Mouse (Mus musculus): ENCODE results near the gene Scube3. TPM values are rescaled to one million over a fixed set of nuclear protein-coding genes. Genes with fewer than 3 reads are reported as not detected.

Scube3 gene
- polyA plus RNA-seq, 1 experiment from 2014 or later, result 4.6 TPM

DNA sequence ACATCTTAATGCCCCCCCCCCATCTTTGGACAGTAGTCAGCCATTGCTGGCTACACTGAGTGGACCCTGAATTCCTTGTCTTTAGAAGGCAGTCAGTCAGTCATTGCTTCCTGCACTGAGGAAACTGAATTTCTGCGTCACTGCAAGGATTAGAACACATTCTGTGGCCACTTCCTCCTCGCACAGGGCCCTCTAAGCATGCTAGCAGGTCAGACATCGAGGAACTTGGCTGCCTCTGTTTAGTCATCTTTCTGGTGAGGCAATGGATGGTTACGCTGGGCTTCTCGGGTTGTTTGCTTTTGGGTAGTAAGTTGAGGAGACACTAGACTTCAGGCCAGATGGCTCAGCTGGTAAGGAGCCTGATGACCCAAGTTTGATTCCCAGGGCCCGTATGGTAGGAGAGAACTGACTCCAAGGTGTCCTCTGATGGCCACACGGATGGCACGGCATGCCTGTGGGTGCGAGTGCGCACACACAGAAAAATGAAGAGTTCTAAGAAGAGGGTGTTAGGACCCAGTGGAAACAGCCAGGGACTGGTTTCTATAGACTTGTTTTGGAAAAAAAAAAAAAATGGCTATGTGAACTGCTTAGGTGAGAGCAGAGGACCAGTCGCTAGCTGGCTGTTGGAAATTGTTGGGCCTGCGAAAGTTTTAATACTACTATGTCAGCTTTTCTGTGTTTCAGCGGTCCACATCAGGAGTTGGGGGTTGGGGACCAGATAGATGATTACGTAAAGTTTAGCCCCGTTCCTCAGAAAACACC lies 39.0 kb downstream of the Scube3 start:
- Histone ChIP-seq H3K4me1 (peaks cover 67% of the 10 kb centered on the region), H3K9ac (replicated peaks) (no peak overlapping the region), H3K27me3 (replicated peaks) (no peaks in the 10 kb centered on the region), H3K4me2 (no peak overlapping the region), H3K36me3 (no peaks in the 10 kb centered on the region), H3K9me3 (replicated peaks) (no peaks in the 10 kb centered on the region), H3K27ac (replicated peaks) (no peak overlapping the region), H3K4me3 (replicated peaks) (no peak overlapping the region)
- WGBS, result 86% methylated on average over 15 of the region's 15 CpGs
- no peak for ATAC-seq (ENCODE audit: low FRiP score)

- Histone ChIP-seq H3K9ac (replicated peaks) (no peak overlapping the region), H3K4me3 (replicated peaks) (no peak overlapping the region), H3K4me2 (no peak overlapping the region), H3K4me1 (peaks cover 34% of the 10 kb centered on the region), H3K36me3 (peaks cover 6% of the 10 kb centered on the region; the same call in 1 of the 2 replicates), H3K27me3 (replicated peaks) (no peaks in the 10 kb centered on the region), H3K9me3 (replicated peaks) (no peaks in the 10 kb centered on the region), H3K27ac (replicated peaks) (0 out of 2 replicates have a peak overlapping the region, but pooled peaks have one; percentile 3)
- ATAC-seq (ENCODE audit: low FRiP score), result no peak
- 80% methylated on average over 7 of the region's 7 CpGs for WGBS
Observed at GRCm38 (mm10) chr17:28184971-28185638, 43.2 kb downstream of the Scube3 start.

DNA sequence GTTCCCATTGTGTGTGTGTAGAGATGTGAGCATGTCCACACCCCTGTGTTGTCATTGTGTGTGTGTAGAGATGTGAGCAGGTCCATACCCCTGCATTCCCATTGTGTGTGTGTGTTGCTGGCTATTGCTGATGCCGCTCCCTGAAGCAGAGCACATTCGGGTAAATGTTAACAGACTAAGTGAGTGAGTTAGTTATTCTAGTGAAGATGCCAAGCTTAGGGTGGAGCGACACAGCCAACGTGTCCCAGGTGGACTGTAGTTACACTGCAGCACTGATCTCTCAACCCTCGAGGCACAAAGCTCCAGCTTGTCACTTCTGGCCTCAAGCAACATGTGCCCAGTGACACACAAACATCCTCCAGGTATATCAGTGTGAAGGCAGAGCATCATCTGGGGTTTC lies 46.4 kb downstream of the Scube3 start:
- H3K9ac ChIP-seq (replicated peaks), result no peak overlapping the region
- H3K4me3 ChIP-seq (replicated peaks), result no peak overlapping the region
- WGBS, result 88% methylated on average over 5 of the region's 5 CpGs
- H3K27me3 ChIP-seq (replicated peaks), result no peaks in the 10 kb centered on the region
- ATAC-seq (ENCODE audit: low FRiP score), result no peak
- peaks cover 32% of the 10 kb centered on the region for H3K36me3 ChIP-seq
- H3K4me2 ChIP-seq, result no peak overlapping the region
- H3K4me1 ChIP-seq, result peaks cover 10% of the 10 kb centered on the region
- no peak overlapping the region for H3K27ac ChIP-seq (replicated peaks)
- H3K9me3 ChIP-seq (replicated peaks), result no peaks in the 10 kb centered on the region

GRCm38 (mm10) chr17:28192754-28193153 lies 50.8 kb downstream of the Scube3 start:
- H3K27me3 ChIP-seq (replicated peaks), result no peaks in the 10 kb centered on the region
- no peaks in the 10 kb centered on the region for H3K9me3 ChIP-seq (replicated peaks)
- no peak overlapping the region for H3K4me3 ChIP-seq (replicated peaks)
- peaks cover 63% of the 10 kb centered on the region for H3K36me3 ChIP-seq
- H3K4me1 ChIP-seq, result no peaks in the 10 kb centered on the region
- WGBS, result 77% methylated on average over 1 of the region's 1 CpGs
- ATAC-seq (ENCODE audit: low FRiP score), result no peak
- H3K4me2 ChIP-seq, result no peak overlapping the region
- H3K9ac ChIP-seq (replicated peaks), result no peak overlapping the region
- H3K27ac ChIP-seq (replicated peaks), result no peak overlapping the region

DNA sequence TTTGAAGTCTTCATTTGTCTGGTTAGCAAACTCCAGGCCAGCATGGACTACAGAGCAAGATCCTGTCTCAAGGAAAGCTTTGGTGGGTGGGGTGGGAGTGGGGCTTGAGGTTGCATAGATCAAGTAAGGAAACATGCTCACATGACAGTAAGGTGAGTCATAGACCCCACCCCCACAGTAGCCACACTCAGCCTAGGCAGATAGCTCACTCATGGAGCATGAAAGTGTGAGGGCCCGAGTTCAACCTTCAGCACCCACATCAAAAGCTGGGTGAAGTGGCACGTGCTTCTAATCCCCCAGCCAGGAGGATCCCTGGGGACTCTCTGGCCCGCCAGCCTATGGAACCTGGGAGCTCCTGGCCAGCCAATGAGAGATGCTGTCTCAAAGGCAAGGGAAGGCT lies 51.6 kb downstream of the Scube3 start:
- no peak overlapping the region for H3K9ac ChIP-seq (replicated peaks)
- H3K9me3 ChIP-seq (replicated peaks), result no peaks in the 10 kb centered on the region
- peaks cover 71% of the 10 kb centered on the region for H3K36me3 ChIP-seq
- H3K4me1 ChIP-seq, result no peaks in the 10 kb centered on the region
- no peak overlapping the region for H3K4me2 ChIP-seq
- H3K27ac ChIP-seq (replicated peaks), result no peak overlapping the region
- H3K4me3 ChIP-seq (replicated peaks), result no peak overlapping the region
- no peaks in the 10 kb centered on the region for H3K27me3 ChIP-seq (replicated peaks)
- no peak for ATAC-seq (ENCODE audit: low FRiP score)
- 91% methylated on average over 3 of the region's 3 CpGs for WGBS

GRCm38 (mm10) chr17:28195033-28195432 lies 53.1 kb downstream of the Scube3 start:
- H3K9me3 ChIP-seq (replicated peaks), result no peaks in the 10 kb centered on the region
- no peaks in the 10 kb centered on the region for H3K4me1 ChIP-seq
- no peak for ATAC-seq (ENCODE audit: low FRiP score)
- H3K27ac ChIP-seq (replicated peaks), result no peak overlapping the region
- WGBS, result 91% methylated on average over 10 of the region's 10 CpGs
- H3K36me3 ChIP-seq, result peaks cover 75% of the 10 kb centered on the region
- H3K9ac ChIP-seq (replicated peaks), result no peak overlapping the region
- no peaks in the 10 kb centered on the region for H3K27me3 ChIP-seq (replicated peaks)
- H3K4me2 ChIP-seq, result no peak overlapping the region
- H3K4me3 ChIP-seq (replicated peaks), result no peak overlapping the region

GRCm38 (mm10) chr17:28197646-28198045 lies 55.7 kb downstream of the Scube3 start:
- Histone ChIP-seq H3K36me3 (peaks cover 81% of the 10 kb centered on the region), H3K27me3 (replicated peaks) (no peaks in the 10 kb centered on the region), H3K4me1 (no peaks in the 10 kb centered on the region), H3K9me3 (replicated peaks) (no peaks in the 10 kb centered on the region), H3K9ac (replicated peaks) (no peak overlapping the region), H3K4me2 (no peak overlapping the region), H3K4me3 (replicated peaks) (no peak overlapping the region), H3K27ac (replicated peaks) (no peak overlapping the region)
- 74% methylated on average over 18 of the region's 18 CpGs for WGBS
- no peak for ATAC-seq (ENCODE audit: low FRiP score)

GRCm38 (mm10) chr17:28201982-28202381 lies 60.0 kb downstream of the Scube3 start:
- peaks cover 63% of the 10 kb centered on the region for H3K36me3 ChIP-seq

GRCm38 (mm10) chr17:28204052-28204720 lies 62.2 kb downstream of the Scube3 start:
- Histone ChIP-seq H3K9ac (replicated peaks) (no peak overlapping the region), H3K4me2 (no peak overlapping the region), H3K27ac (replicated peaks) (no peak overlapping the region), H3K9me3 (replicated peaks) (no peaks in the 10 kb centered on the region), H3K27me3 (replicated peaks) (no peaks in the 10 kb centered on the region), H3K4me3 (replicated peaks) (no peak overlapping the region), H3K36me3 (peaks cover 44% of the 10 kb centered on the region), H3K4me1 (peaks cover 9% of the 10 kb centered on the region)
- no peak for ATAC-seq (ENCODE audit: low FRiP score)
- 38% methylated on average over 14 of the region's 14 CpGs for WGBS

More at GRCm38 (mm10) chr17:28201982-28202381, 60.0 kb downstream of the Scube3 start:
- no peaks in the 10 kb centered on the region for H3K27me3 ChIP-seq (replicated peaks)
- no peak overlapping the region for H3K9ac ChIP-seq (replicated peaks)
- H3K4me1 ChIP-seq, result no peaks in the 10 kb centered on the region; the same call in 1 of the 2 replicates
- H3K27ac ChIP-seq (replicated peaks), result no peak overlapping the region
- WGBS, result 72% methylated on average over 14 of the region's 14 CpGs
- no peak for ATAC-seq (ENCODE audit: low FRiP score)
- no peaks in the 10 kb centered on the region for H3K9me3 ChIP-seq (replicated peaks)
- H3K4me2 ChIP-seq, result no peak overlapping the region
- H3K4me3 ChIP-seq (replicated peaks), result no peak overlapping the region

DNA sequence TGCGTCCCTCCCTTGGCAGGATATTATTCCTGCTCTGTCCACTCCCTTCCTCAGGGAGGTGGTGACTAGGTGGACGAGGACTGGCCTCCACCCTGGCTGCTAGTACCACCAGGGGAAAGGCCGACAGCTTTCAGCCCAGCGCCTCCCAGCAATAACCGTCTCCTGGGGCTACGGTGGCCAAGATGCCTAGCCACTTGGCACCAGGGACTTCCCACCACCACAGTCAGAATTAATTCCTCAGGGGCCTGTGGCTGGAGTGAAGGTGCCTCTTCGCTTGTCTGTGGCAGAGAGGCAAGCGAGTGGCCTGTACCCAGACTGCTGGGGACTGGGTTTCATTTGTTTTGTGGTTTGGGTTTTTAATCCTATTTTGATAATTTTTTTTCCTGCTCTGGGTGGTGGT lies 63.5 kb downstream of the Scube3 start:
- Histone ChIP-seq H3K4me2 (no peak overlapping the region), H3K4me1 (peaks cover 9% of the 10 kb centered on the region), H3K9ac (replicated peaks) (no peak overlapping the region), H3K4me3 (replicated peaks) (no peak overlapping the region), H3K36me3 (peaks cover 35% of the 10 kb centered on the region), H3K27me3 (replicated peaks) (no peaks in the 10 kb centered on the region), H3K9me3 (replicated peaks) (no peaks in the 10 kb centered on the region), H3K27ac (replicated peaks) (no peak overlapping the region)
- no peak for ATAC-seq (ENCODE audit: low FRiP score)
- WGBS, result 91% methylated on average over 8 of the region's 8 CpGs

GRCm38 (mm10) chr17:28207092-28207491 lies 65.2 kb downstream of the Scube3 start:
- no peaks in the 10 kb centered on the region for H3K27me3 ChIP-seq (replicated peaks)
- H3K4me1 ChIP-seq, result peaks cover 9% of the 10 kb centered on the region
- 79% methylated on average over 8 of the region's 8 CpGs for WGBS
- H3K36me3 ChIP-seq, result peaks cover 18% of the 10 kb centered on the region
- H3K27ac ChIP-seq (replicated peaks), result peak overlapping the region; percentile 64
- H3K4me3 ChIP-seq (replicated peaks), result no peak overlapping the region
- H3K9ac ChIP-seq (replicated peaks), result no peak overlapping the region; the same call in 1 of the 2 replicates
- H3K4me2 ChIP-seq, result no peak overlapping the region
- no peak for ATAC-seq (ENCODE audit: low FRiP score)
- H3K9me3 ChIP-seq (replicated peaks), result no peaks in the 10 kb centered on the region
